Mouse (Mus musculus): ENCODE measurements at regions not wholly inside any gene's neighbourhood (a gene's known extent, or its start where the extent isn't known, plus 50 kb on each side); places are given as distances from the start of the nearest gene placed in this dataset.
A peak's percentile ranks its signal among the peaks of the same experiment; 100 is the strongest.
"Not testable (repeated sequence)": the region's sequence is repeated elsewhere in the genome, so short reads cannot be mapped to it uniquely, and the experiment has no call there.

- no peak for DNase-seq
These were observed 750.8 kb upstream of the Intu start for GRCm38 (mm10) chr3:39780270-39780669.

GRCm38 (mm10) chr3:39784901-39785300 lies 746.2 kb upstream of the Intu start:
- DNase-seq: no peak

GRCm38 (mm10) chr3:39809586-39809985 lies 721.5 kb upstream of the Intu start:
- DNase-seq: no peak

GRCm38 (mm10) chr3:39814814-39815213 lies 716.3 kb upstream of the Intu start:
- peak; percentile 31 to 72 for DNase-seq

GRCm38 (mm10) chr3:39830488-39831056 lies 700.5 kb upstream of the Intu start:
- no peak for DNase-seq

DNA sequence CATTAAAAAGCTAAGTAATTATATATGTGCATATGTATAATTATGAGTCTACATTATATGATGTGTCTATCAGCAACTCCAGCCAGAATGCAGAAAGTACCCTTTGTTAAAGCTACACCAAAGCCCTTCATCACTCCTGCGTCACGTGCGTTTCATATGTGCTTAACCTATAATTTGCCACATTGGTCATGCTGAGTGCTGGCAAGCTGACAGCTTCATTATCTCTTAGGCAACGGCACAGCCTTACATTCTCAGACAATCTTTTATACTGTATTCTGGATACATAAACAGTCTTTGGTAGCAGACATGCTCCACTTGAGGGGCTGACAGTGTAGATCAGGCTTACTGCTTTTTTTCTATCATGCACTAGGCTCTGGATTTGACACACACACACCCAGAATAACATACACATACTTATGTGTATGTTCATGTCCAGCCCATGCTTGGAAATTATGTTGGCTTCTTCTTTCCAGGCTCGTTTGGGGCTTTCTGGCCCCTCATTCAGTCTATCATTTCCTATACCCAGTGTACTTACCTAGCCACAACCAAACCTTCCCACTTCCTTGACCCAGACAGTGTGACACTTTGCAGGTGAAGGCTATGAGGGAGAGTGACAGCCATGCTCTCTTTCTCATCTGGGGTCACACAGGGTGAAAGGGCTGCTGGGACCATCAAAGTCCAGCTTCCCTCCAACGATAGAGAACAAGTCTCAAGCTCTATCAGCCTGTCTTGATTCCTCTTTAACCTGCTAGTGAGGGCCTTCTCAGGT lies 692.5 kb upstream of the Intu start:
- DNase-seq: no peak

GRCm38 (mm10) chr3:39840946-39841345 lies 690.1 kb upstream of the Intu start:
- no peak for DNase-seq

DNA sequence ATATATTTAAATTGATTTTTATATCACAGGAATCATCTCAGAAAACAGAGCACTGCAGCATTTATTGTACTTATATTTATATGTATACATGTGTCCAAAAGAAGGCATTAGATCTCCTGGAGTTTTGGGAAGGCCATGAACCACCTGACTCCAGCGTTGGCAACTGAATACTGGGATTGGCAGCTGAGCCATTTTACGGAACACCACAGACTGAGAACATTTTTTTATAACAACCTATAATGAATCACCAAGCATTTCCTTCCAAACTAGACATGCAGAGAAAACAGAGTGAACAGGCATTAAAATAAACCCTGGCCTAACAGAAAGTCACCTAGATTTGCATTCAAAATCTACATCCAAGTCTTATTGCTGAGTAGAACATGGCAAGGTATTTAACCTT lies 686.0 kb upstream of the Intu start:
- DNase-seq: no peak

GRCm38 (mm10) chr3:39848829-39849228 lies 682.3 kb upstream of the Intu start:
- no peak for DNase-seq

DNA sequence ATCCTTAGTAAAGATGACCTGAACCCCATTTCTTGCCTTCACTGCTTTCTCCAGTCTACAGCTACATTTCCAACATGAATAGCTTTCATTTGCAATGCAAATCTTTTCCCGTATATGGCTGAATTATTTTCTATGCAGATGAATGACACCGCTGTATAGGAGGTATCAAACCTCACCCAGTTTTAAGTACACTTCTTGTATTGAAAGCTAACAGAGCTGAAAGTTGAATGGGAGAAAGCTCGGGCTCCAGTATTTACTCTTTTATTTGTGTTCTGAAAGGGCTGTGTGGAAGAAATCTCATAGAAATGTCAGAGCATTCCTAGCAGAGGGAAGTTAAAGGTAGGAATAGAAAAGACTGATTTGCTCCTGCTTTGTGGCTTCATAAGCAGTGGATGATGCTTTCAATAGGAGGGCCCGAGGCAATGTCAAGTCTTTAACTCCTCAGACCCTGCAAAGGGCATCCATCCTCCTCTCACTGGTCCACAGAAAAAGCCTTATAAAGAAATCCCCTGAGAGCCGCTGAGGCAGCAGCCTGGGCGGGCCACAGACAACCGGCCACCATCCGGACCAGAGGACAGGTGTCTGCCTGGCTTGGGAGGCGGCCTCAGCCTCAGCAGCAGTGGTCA lies 673.8 kb upstream of the Intu start:
- DNase-seq: no peak

- DNase-seq: not testable (repeated sequence)
These were observed 655.0 kb upstream of the Intu start for GRCm38 (mm10) chr3:39876046-39876445.

DNA sequence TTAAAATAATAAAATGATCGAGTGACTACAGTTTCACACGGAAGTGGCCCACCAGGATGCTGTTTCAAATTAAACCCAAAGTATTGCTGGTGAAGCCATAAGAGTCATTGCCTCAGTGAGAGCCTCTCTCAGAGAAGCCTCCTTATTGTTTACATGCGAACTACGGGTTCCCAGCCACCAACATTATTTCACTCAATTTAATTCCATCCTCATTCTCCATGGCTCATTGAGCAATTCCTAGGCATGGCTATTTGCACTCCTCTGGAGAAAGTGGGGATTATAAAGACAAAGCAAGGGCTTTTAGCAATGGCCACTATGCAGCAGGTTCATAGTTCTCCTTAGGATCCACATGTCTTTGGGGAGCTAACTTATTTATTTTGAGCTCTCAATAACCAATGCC lies 646.7 kb upstream of the Intu start:
- DNase-seq: no peak

DNA sequence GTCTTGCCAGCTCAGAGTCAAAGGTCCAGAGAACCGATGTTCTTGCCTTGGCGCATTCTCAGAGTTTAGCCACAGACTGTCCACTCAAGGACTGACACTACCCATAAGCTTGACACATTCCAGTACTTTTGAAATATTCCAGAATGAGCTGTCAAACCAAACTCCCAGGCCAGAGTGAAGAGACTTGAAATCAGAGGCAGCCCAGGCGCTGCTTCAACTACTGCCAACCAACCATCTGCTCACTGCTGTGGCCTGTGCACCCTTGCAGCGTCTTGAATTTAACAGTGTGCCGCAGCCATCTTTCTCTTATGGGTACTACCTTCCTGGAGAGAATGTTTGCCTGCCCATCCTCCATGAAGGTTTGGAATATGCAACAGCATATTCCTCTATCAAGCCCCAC lies 642.7 kb upstream of the Intu start:
- DNase-seq: no peak

- DNase-seq: no peak
These were observed 641.9 kb upstream of the Intu start for GRCm38 (mm10) chr3:39889222-39889621.

DNA sequence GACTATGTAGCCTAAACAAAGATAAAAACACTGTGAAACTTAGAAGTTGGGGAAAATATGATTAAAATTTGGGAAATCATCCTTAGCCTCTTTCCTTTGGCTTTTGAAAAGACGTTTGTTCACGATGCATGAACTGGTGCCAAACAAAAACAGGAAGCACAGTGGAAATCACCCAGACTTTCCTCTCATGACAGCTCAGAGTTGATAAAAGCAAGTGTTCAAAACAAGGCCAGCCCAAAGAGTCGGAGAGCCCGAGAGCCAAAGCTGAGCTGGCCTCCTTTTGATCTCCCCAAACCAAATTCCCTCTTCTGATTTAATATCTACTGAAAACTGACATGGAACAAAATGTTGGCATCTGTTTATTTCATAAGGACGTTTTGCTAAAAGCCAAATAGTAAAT lies 632.1 kb upstream of the Intu start:
- peak; percentile 39 to 63 for DNase-seq

DNA sequence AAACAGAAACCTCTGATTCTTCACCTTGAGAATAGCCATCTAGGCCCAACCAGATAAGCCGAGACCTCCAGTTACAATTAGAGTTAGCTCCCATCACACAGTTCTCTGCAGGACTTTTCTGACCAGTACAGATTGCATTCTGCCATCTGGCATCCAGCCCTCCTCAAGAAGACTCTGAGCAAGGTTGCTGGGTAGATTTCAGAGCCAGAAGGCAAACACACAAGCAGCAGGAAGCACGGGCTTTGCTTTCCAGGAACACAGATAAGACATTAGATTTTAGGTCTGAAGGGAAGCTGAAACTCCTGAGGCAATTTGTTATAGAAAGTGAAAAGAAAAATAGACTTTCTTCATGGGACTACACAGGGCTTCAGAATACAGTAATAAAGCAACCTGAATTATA lies 630.9 kb upstream of the Intu start:
- DNase-seq: peak; percentile 20 to 59

DNA sequence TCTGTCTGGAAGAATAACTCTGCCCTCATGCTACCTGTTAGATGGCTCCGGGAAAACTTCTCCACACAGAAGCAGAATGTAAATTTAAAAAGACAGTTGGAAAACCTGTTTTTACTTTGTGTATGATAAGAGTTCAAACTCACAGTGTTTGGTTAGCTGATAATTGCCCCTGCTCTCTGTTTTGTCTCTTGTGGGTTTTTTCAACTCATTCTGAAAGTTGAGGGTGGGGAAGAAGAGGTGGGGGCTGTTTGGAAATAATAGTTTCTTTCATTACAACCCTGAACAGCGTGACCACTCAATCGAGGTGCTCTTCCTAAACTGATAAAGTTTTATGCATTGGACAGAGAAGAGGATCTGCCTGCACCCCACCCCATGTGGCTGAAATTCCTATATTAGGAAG lies 626.7 kb upstream of the Intu start:
- no peak for DNase-seq

GRCm38 (mm10) chr3:39908676-39909362 lies 622.3 kb upstream of the Intu start:
- no peak for DNase-seq

GRCm38 (mm10) chr3:39909642-39910041 lies 621.4 kb upstream of the Intu start:
- no peak for DNase-seq

GRCm38 (mm10) chr3:39918601-39919000 lies 612.5 kb upstream of the Intu start:
- DNase-seq: no peak

- no peak for DNase-seq
These were observed 605.6 kb upstream of the Intu start for GRCm38 (mm10) chr3:39925436-39925835.

- DNase-seq: no peak
These were observed 602.7 kb upstream of the Intu start for GRCm38 (mm10) chr3:39928421-39928820.

DNA sequence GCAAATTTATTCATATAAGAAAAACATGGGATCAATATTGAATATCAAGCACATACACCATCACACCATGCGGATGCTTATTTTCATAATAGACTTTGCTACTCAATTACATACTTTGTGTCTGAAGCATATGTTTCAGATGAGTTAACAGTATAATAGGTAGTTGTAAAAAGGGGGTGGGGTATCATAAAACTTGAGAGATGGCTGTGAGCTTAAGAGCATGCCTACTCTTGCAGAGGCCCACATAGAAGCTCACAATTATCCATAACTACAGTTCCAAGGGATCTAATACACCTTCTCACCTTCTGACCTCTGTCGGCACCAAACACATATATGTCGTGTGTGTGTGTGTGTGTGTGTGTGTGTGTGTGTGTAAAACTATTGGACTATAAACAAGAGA lies 597.7 kb upstream of the Intu start:
- no peak for DNase-seq

Measured in heart, adult 18-20 months (tissue).